Mouse (Mus musculus): ENCODE measurements around the gene Harbi1.

Harbi1 gene

DNA sequence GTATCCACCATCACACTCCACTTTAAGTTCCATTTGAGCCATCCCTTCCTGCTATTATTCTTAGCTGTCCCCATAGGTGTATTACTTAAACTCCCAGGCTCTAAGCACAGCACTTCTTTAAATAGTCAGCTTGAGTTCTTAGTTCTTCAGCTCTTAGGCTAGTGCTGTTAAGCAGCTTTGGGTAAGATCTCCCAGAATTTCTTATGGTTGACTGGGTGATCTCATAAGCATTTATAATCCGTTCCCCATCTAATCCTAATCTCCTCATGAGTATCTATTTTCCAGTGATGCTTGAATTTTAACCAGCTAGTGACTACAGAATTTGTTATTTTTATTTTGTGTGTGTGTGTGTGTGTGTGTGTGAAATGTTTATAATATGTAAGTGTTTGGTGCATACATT is 4.3 kb downstream of the Harbi1 start:
- no peak for DNase-seq (ENCODE audit: low read depth, low spot score)

DNA sequence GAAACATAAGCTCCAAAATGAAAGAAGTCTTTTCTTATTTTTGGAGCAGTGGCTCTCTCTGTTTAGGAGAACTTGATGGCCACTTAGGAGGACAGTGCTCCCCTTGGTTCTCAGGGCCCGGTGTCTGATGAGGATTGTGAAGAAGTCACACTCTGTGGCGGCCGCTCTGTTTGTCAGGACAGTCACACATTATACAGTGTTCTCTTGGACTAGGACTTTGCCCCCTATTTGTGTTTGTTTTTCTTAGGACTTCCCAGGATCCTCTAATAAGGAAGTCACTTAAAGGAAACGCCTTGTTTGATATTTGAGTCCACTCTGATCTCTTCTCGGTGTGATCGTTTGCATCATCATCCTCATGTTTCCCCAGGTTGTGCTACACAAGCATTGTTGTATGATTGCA is 7.6 kb downstream of the Harbi1 start:
- peak; percentile 32 for DNase-seq (ENCODE audit: low read depth, low spot score)

DNA sequence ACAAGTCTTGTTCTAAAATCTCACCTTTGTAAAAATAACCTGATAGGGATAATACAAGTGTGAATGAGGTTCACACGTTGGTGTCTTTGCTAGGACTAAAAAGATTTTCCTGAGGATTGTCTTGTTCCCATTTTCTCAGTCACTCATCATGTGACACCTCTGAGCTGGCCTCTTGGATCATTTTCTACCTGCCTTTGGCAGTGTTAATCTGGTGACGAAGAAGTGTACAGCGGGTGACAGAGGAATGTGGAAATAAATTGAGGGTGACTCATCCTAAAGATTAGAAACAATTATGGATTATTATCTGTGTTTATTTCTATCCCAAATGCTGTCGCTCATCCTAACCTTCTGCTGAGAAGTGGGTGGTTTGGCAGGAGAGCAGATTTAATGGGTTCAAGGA is 12.7 kb downstream of the Harbi1 start:
- DNase-seq (ENCODE audit: low read depth, low spot score): no peak

- no peak for DNase-seq (ENCODE audit: low read depth, low spot score)
Measured at GRCm38 (mm10) chr2:91723951-91724350, 13.3 kb downstream of the Harbi1 start.

- DNase-seq (ENCODE audit: low read depth, low spot score): peak; percentile 58
Measured at GRCm38 (mm10) chr2:91724716-91725115, 14.1 kb downstream of the Harbi1 start.

DNA sequence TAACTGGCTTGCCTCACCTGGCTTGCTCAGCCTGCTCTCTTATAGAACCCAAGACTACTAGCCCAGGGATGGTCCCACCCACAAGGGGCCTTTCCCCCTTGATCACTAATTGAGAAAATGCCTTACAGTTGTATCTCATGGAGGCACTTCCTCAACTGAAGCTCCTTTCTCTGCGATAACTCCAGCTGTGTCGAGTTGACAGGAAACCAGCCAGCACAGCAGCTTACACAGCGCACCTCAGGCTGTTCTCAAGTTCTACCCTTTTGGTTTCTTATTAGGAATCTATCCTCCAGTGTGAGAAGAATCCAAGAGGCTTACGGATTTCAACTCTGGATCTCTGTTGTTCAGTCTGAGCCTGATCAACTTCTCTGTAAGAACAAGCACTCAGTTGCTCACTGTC is 14.8 kb downstream of the Harbi1 start:
- peak; percentile 71 for DNase-seq (ENCODE audit: low read depth, low spot score)

DNA sequence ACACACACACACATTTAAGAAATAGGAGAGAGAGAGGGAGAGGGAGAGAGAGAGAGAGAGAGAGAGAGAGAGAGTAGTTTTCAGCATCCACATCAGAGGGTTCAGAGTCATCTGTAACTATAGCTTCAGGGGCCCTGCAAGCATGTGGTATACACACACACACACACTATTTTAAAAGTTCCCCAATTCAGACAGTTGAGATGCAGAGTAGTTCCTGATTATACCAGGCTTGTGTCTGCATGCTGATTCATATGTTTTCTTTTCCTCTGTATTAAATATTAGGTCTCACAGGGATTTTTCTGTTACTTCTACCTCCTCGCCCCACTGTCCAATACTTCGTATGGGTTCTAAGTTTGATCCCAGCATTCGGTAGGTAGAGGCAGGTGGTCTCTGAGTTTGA is 16.4 kb downstream of the Harbi1 start:
- peak; percentile 46 for DNase-seq (ENCODE audit: low read depth, low spot score)

GRCm38 (mm10) chr2:91729571-91729970 is 18.9 kb downstream of the Harbi1 start:
- DNase-seq (ENCODE audit: low read depth, low spot score): peak; percentile 50

GRCm38 (mm10) chr2:91729971-91730821 is 19.5 kb downstream of the Harbi1 start, which contains the start of gene Ambra1:
Ambra1 (plus strand) TSS chr2:91730134.
- DNase-seq (ENCODE audit: low read depth, low spot score): peak; percentile 92

DNA sequence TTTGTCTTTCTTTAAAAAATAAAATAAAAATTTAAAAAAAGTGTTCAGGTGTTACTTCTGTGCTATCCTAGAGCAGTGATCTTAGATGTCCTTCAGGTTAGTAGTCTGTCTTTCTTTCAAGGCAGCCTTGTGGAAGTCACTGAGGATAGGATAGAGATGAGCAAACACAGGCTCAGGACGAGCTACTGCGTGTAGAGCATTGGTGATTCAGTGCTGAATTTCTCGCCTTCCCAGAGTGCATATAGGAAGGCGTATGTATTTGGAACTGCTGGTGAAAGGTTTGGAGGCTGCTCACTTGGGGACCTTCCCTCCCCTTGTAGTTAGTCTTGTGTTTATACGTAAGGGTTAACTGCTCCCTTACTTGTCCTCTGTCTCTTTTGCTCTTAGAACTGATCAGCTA is 24.6 kb downstream of the Harbi1 start:
- DNase-seq (ENCODE audit: low read depth, low spot score): no peak

DNA sequence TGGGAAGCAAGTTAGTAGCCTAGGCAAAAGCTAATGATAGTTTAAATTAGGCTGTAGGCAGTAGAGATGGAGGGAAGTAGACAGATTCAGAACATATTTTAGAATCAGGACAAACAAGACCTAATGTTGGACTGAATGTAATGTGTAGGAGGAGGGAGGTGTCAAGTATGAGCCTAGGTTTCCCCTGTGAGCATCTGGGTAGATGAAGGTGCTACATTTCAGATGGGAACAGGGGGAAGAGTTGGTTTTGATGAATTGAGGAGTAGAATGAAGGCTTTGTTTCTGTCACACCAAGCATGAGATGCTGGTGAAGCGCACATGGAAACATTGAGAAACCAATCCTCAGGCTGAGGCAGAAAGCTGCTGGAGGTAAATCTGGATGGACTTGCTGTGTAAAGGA is 28.9 kb downstream of the Harbi1 start:
- DNase-seq (ENCODE audit: low read depth, low spot score): no peak

GRCm38 (mm10) chr2:91744686-91745085 is 34.0 kb downstream of the Harbi1 start:
- DNase-seq (ENCODE audit: low read depth, low spot score): no peak

GRCm38 (mm10) chr2:91749811-91750261 is 39.2 kb downstream of the Harbi1 start:
- no peak for DNase-seq (ENCODE audit: low read depth, low spot score)

Measured in A20 (cell line).